Mouse (Mus musculus) kidney, postnatal 0 days (tissue): ENCODE data around the gene Zc3h15. TPM values are rescaled to one million over a fixed set of nuclear protein-coding genes. Genes with fewer than 3 reads are reported as not detected.

Experiments used
- ATAC-seq: fragments of 200-750 bp; cut with Nextera tagmentation; replicated peaks from 2 replicates; pipeline ENCODE4 v1.8.0; 2017; ENCODE audit warnings: low read depth, moderate number of reproducible peaks, moderate TSS enrichment, moderate library complexity; ENCODE audit not compliant: low FRiP score
- DNase-seq: peaks from one replicate; pipeline ENCODE4 v3.0.0-alpha.2; 2016; ENCODE audit warnings: low spot score
- H3K27ac ChIP-seq: fragments of 300-500 bp; sonication (generic); 2 replicates; pipeline ENCODE4 v1.5.1; 2014; ENCODE audit warnings: mild to moderate bottlenecking
- H3K27me3 ChIP-seq: fragments of 300-500 bp; sonication (generic); 2 replicates; pipeline ENCODE4 v1.6.1; 2014; ENCODE audit warnings: low read length, mixed read lengths; ENCODE audit not compliant: insufficient read depth
- H3K36me3 ChIP-seq: fragments of 300-500 bp; sonication (generic); 2 replicates; pipeline ENCODE4 v1.6.1; 2014; ENCODE audit warnings: low read length, mixed read lengths; ENCODE audit not compliant: insufficient read depth
- H3K4me1 ChIP-seq: fragments of 300-500 bp; sonication (generic); replicated peaks from 2 replicates; pipeline ENCODE4 v1.6.1; 2014; ENCODE audit warnings: antibody characterized with exemption, low read length, mixed read lengths; ENCODE audit not compliant: insufficient read depth
- H3K4me2 ChIP-seq: fragments of 300-500 bp; sonication (generic); 2 replicates; pipeline ENCODE4 v1.6.1; 2014; ENCODE audit warnings: mild to moderate bottlenecking, low read length, moderate library complexity, mixed read lengths
- H3K4me3 ChIP-seq: fragments of 300-500 bp; sonication (generic); replicated peaks from 2 replicates; pipeline ENCODE4 v1.5.1; 2014; ENCODE audit warnings: low read depth, low read length
- H3K9ac ChIP-seq: fragments of 300-500 bp; sonication (generic); 2 replicates; pipeline ENCODE4 v1.6.1; 2014; ENCODE audit warnings: low read depth, low read length
- H3K9me3 ChIP-seq: fragments of 300-500 bp; sonication (generic); replicated peaks from 2 replicates; pipeline ENCODE4 v1.6.1; 2016; ENCODE audit warnings: low read length, inconsistent platforms, mixed read lengths
- CTCF ChIP-seq: IDR thresholded peaks from 2 replicates; pipeline ENCODE4 v1.5.1; 2016; ENCODE audit warnings: antibody characterized with exemption, low read depth, mild to moderate bottlenecking, moderate library complexity
- WGBS: fragments of 180-500 bp; shearing (Covaris S2); extraction: QIAGEN DNeasy Blood & Tissue Kit; methylation state at CpG from one replicate; pipeline ENCODE4 v1.1.7; 2014; 5-methylcytosine and 5-hydroxymethylcytosine counted together
- polyA plus RNA-seq: library from polyadenylated mRNA; unstranded; fragments of >200 nt; fragmentation: Nextera tagmentation; extraction: Ambion mirVana; gene quantifications from 2 replicates; pipeline ENCODE4 v1.2.1, GENCODE M21; 2015

The Zc3h15 gene
- polyA plus RNA-seq, 1 experiment from 2014 or later: 160 TPM

DNA sequence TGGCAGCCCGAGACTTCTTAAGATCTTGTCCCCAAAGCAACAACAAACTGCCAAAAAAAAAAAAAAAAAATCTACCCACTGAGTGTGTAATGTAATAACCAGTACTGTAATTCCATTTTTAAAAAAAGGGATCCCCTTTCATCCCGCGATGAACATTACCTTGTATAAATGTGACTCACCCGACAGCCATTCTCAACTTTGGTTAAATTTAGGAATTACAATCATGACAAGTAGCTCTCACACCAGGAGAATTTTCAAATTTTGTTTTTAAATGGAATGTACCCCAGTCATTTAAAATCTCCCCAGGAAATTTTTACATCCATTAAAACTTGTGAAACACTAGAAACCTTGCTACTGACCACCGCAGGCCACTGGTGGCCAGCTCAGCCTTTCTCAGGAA lies 69.7 kb downstream of the Zc3h15 start:
- H3K27me3 ChIP-seq: no peaks in the 10 kb centered on the region
- H3K27ac ChIP-seq: 0 out of 2 replicates have a peak overlapping the region, but pooled peaks have one; percentile 42
- TF ChIP-seq CTCF: no peak
- DNase-seq (no peak), ATAC-seq (no peak)
- H3K36me3 ChIP-seq: no peaks in the 10 kb centered on the region
- H3K4me3 ChIP-seq: no peak overlapping the region
- H3K4me2 ChIP-seq: peak overlapping the region; percentile 22; the same call in 1 of the 2 replicates
- no peaks in the 10 kb centered on the region for H3K9me3 ChIP-seq
- H3K4me1 ChIP-seq: peaks cover 8% of the 10 kb centered on the region; the same call in 1 of the 2 replicates
- H3K9ac ChIP-seq: no peak overlapping the region
- 72% methylated on average over 5 of the region's 5 CpGs for WGBS

Other genes starting within 250 kb of the Zc3h15 start
- gene Itgav, start 80.0 kb downstream of the Zc3h15 start, polyA plus RNA-seq: 164 and 165 TPM in 2 replicates
- gene Fam171b, start 168.2 kb downstream of the Zc3h15 start, polyA plus RNA-seq: 2.5 and 2.7 TPM in 2 replicates